Mouse (Mus musculus) heart, embryonic 10.5 days (tissue): ENCODE measurements around the gene Syt16. TPM values are rescaled to one million over a fixed set of nuclear protein-coding genes. Genes with fewer than 3 reads are reported as not detected.

Source experiments
- DNase-seq: peaks from one replicate; pipeline ENCODE4 v3.0.0-alpha.2; 2017; ENCODE audit warnings: low spot score
- H3K27ac ChIP-seq: fragments of 300-500 bp; sonication (generic); 2 replicates; pipeline ENCODE4 v1.5.1; 2016; ENCODE audit warnings: mild to moderate bottlenecking
- H3K27me3 ChIP-seq: fragments of 300-500 bp; sonication (generic); 2 replicates; pipeline ENCODE4 v1.6.1; 2016; ENCODE audit warnings: mild to moderate bottlenecking; ENCODE audit not compliant: poor library complexity, insufficient read depth, severe bottlenecking
- H3K36me3 ChIP-seq: fragments of 300-500 bp; sonication (generic); 2 replicates; pipeline ENCODE4 v1.6.1; 2016; ENCODE audit warnings: mild to moderate bottlenecking, moderate library complexity
- H3K4me1 ChIP-seq: fragments of 300-500 bp; sonication (generic); 2 replicates; pipeline ENCODE4 v1.6.1; 2016; ENCODE audit warnings: mild to moderate bottlenecking
- H3K4me3 ChIP-seq: fragments of 300-500 bp; sonication (generic); 2 replicates; pipeline ENCODE4 v1.5.1; 2016; ENCODE audit warnings: mild to moderate bottlenecking, moderate library complexity
- H3K9me3 ChIP-seq: fragments of 300-500 bp; sonication (generic); 2 replicates; pipeline ENCODE4 v1.6.1; 2016; ENCODE audit warnings: mild to moderate bottlenecking, moderate library complexity
- WGBS: fragments of 180-500 bp; shearing (Covaris S2); methylation state at CpG from one replicate; pipeline ENCODE4 v1.1.7; 2016; 5-methylcytosine and 5-hydroxymethylcytosine counted together
- polyA plus RNA-seq: library from polyadenylated mRNA; unstranded; fragments of >200 nt; fragmentation: Nextera tagmentation; extraction: Ambion mirVana; gene quantifications from 2 replicates; pipeline ENCODE4 v1.2.1, GENCODE M21; 2016

Gene Syt16
- polyA plus RNA-seq, 1 experiment from 2014 or later: 0.33 TPM

DNA sequence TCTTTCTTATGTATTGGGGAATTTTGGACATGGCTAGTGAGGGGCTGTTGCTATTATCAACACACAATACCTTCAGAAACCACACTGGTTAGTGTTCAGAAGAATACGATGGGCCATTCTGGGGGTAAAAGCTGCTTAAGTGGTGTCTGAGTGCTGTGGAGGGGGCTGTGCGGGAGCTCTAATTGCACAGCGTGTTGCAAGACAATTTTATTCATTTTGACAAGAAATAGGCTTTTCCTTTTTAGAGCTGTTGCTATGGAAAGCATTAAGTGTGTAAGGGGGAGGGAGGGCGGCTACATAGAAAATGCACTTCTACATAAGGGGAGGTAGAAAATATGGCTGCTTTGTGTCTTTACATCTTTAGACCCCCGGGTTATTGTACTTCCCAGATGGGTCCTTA is 25.8 kb downstream of the Syt16 start:
- H3K4me1 ChIP-seq: no peaks in the 10 kb centered on the region
- no peaks in the 10 kb centered on the region for H3K27me3 ChIP-seq
- no peak overlapping the region for H3K27ac ChIP-seq
- H3K36me3 ChIP-seq: no peaks in the 10 kb centered on the region
- no peaks in the 10 kb centered on the region for H3K9me3 ChIP-seq
- WGBS: 86% methylated on average over 5 of the region's 5 CpGs
- no peak overlapping the region for H3K4me3 ChIP-seq
- DNase-seq: no peak

DNA sequence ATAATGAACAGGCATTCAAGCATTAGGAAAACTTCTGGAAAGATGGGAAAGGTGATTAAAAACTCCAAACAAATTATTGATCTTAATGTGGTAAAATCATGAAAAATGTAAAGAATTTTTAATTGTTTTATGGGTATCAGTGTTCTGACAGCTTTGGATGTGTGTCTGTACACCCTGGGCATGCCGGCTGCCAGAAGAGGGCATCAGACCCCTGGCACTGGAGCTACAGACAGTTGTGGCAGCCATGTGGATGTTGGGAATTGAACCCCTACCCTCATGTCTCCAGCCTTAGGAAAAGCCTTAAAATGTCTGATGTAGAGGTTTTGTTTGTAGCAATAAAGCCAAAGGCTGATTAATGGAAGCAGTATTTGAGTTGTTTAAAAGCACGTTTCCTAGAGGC is 27.5 kb downstream of the Syt16 start:
- no peak overlapping the region for H3K27ac ChIP-seq
- H3K9me3 ChIP-seq: no peaks in the 10 kb centered on the region
- no peak overlapping the region for H3K4me3 ChIP-seq
- no peaks in the 10 kb centered on the region for H3K36me3 ChIP-seq
- no peaks in the 10 kb centered on the region for H3K27me3 ChIP-seq
- no peaks in the 10 kb centered on the region for H3K4me1 ChIP-seq
- no peak for DNase-seq
- 86% methylated on average over 2 of the region's 2 CpGs for WGBS

DNA sequence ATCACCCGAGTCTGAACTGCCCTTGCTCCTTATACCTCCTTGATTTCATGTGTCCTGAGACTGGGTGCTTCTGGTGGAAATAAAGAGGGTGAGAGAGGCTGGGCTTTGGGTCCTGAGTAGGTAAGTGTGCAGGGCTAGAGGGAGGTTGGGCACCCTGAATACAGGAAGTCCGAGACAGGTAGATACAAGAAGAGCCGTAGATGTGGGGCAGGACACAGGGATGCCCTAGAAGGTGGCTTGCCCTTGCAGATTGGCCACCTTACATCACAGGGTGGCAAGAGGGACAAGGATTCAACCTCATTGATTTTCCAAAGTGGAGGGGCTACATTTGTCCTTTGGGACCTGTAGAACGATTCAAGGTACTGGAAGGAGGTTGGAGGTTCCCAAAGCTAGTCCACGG is 45.8 kb downstream of the Syt16 start:
- no peaks in the 10 kb centered on the region for H3K9me3 ChIP-seq
- no peaks in the 10 kb centered on the region for H3K27me3 ChIP-seq
- H3K4me3 ChIP-seq: no peak overlapping the region
- no peak overlapping the region for H3K27ac ChIP-seq
- no peaks in the 10 kb centered on the region for H3K4me1 ChIP-seq
- no peak for DNase-seq
- no peaks in the 10 kb centered on the region for H3K36me3 ChIP-seq
- 77% methylated on average over 5 of the region's 5 CpGs for WGBS

DNA sequence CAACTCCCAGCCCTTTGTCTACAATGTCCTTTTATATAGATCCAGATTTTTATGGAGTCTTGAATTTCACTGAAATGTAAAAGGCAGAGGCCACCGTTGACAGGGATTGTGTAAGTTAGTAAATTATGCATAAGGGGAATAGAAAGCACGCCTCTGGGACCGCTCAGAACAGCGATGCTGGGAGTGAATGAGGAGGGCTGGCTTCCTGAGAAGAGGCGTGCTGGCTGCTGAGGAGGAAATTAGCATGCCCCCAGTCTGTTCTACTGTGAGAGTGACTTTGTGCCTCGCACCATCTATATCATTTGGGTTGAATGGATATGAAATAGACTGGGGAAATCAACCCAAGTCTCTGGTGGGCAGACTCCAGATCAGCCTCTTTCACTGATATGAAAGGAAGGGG is 46.3 kb downstream of the Syt16 start:
- WGBS: 67% methylated on average over 6 of the region's 6 CpGs
- H3K27me3 ChIP-seq: no peaks in the 10 kb centered on the region
- DNase-seq: no peak
- H3K4me3 ChIP-seq: no peak overlapping the region
- no peak overlapping the region for H3K27ac ChIP-seq
- no peaks in the 10 kb centered on the region for H3K9me3 ChIP-seq
- H3K4me1 ChIP-seq: no peaks in the 10 kb centered on the region
- H3K36me3 ChIP-seq: no peaks in the 10 kb centered on the region

DNA sequence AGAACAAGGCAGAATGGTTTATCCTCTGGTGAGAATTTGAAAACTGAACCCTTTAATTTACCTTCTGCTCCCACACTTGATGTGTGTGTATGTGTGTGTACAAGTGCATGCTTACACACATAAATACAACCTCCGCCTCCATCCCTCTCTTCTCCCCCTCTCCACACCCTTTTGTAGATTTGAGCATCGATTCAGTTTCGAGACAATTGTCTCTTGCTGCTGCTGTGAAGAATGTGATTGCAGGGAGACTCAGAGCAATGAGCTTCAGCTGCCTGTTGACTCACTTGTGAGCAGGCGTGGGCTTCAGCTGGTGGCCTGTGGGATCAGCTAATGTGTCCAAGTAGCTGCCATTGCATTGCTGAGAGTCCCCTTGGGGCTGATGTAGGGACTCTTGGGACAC is 46.8 kb downstream of the Syt16 start:
- no peak overlapping the region for H3K27ac ChIP-seq
- no peaks in the 10 kb centered on the region for H3K27me3 ChIP-seq
- no peaks in the 10 kb centered on the region for H3K9me3 ChIP-seq
- H3K4me1 ChIP-seq: no peaks in the 10 kb centered on the region
- no peaks in the 10 kb centered on the region for H3K36me3 ChIP-seq
- no peak for DNase-seq
- WGBS: 86% methylated on average over 4 of the region's 4 CpGs
- no peak overlapping the region for H3K4me3 ChIP-seq

DNA sequence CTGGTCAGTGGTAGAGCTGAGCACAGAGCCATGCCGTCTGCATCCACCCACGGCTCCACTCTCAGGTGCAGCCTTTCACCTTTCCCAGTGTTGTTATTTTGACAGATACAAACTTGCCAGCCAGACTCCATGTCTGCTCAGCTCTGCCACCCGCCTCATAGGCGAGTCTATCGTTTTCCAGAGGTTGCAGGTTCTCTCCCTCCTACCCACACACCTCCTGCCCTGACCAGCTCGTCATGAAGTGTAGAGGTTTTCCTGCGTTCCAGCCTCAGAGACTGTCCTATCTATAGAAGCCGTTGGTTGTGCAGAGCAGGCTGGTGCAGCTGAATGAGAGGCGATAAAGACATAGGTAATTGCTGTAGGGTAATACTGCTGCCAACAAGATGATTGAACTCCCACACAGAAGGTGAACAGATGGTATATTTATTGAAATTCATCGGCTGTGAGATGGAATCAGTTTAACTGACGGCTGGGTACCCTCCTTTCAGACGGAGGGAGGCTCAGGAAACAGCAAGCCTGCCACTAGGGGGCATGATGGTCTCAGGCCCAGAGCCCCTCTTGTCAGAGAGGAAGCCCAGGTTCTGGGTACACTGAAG is 58.0 kb downstream of the Syt16 start:
- WGBS: 50% methylated on average over 12 of the region's 12 CpGs
- no peaks in the 10 kb centered on the region for H3K27me3 ChIP-seq
- no peaks in the 10 kb centered on the region for H3K36me3 ChIP-seq
- no peak overlapping the region for H3K27ac ChIP-seq
- H3K4me3 ChIP-seq: no peak overlapping the region
- DNase-seq: no peak
- H3K4me1 ChIP-seq: 0 out of 2 replicates have a peak, but pooled peaks cover 3% of the 10 kb centered on the region
- H3K9me3 ChIP-seq: no peaks in the 10 kb centered on the region

DNA sequence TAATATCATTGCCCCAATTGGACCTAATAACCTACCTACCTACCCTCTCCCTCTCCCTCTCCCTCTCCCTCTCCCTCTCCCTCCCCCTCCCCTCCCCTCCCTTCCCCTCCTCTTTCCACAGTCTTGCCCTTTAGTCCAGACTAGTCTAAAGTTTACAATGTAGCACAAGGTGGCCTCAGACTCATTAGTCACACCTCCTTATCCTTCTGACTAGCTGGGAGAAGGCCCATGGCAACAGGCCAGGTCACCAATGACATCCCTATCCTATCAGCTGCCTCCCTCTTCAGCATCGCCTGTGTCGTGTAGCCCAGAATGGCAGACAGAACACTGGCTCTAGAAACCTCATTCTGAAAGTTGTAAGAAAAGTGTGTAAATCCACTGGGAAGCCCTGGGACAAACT is 58.7 kb downstream of the Syt16 start:
- H3K36me3 ChIP-seq: no peaks in the 10 kb centered on the region
- DNase-seq: no peak
- no peak overlapping the region for H3K27ac ChIP-seq
- H3K27me3 ChIP-seq: no peaks in the 10 kb centered on the region
- no peak overlapping the region for H3K4me3 ChIP-seq
- no peaks in the 10 kb centered on the region for H3K9me3 ChIP-seq
- 0 out of 2 replicates have a peak, but pooled peaks cover 3% of the 10 kb centered on the region for H3K4me1 ChIP-seq
- 39% methylated on average over 2 of the region's 2 CpGs for WGBS

DNA sequence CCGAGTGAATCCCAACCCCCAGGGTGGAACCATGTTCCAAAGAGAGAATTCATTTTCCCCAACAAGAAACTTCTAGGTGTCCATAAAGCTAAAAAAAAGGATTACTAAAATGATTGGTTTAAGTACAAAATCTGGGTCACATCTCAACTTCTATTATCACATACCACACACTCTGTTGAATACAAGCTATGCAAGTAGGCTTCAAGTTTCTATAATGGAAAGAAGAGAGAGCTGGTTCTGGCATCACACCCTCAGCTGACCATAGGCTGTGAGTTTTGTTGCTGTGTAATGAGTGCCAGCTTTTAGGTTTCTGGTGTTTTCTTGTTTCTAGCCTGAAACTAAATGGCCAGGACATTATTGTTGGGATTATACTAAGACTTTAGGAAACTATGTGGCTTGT is 65.1 kb downstream of the Syt16 start:
- 84% methylated on average over 1 of the region's 1 CpGs for WGBS
- Histone ChIP-seq H3K4me3 (no peak overlapping the region), H3K27ac (no peak overlapping the region)

DNA sequence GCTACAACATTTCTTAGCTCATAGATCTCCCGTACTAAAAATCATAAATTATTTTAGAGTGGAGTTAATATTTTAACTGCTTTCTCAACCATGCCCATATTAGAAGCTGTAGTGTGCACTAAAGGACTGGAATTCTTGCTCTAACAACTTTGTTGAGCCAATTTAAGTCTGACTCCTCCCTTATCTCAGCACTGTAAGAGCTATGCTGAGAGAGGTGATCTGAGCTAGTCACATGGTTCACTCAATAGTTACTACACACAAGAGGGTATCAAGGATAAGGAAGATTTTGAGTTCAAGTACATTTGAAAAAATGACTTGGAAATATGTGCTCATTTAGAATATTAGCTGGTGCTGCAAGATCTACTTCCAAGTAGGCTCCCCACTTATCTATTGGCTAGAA is 71.5 kb downstream of the Syt16 start:
- H3K4me3 ChIP-seq: no peak overlapping the region
- DNase-seq: no peak
- H3K9me3 ChIP-seq: no peaks in the 10 kb centered on the region
- no peaks in the 10 kb centered on the region for H3K36me3 ChIP-seq
- no peaks in the 10 kb centered on the region for H3K27me3 ChIP-seq
- no peaks in the 10 kb centered on the region for H3K4me1 ChIP-seq
- no peak overlapping the region for H3K27ac ChIP-seq
- 81% methylated on average over 1 of the region's 1 CpGs for whole genome bisulfite sequencing

More for the DNA sequence above, 65.1 kb downstream of the Syt16 start:
- no peaks in the 10 kb centered on the region for H3K27me3 ChIP-seq
- no peaks in the 10 kb centered on the region for H3K36me3 ChIP-seq
- no peaks in the 10 kb centered on the region for H3K9me3 ChIP-seq
- H3K4me1 ChIP-seq: no peaks in the 10 kb centered on the region
- no peak for DNase-seq

DNA sequence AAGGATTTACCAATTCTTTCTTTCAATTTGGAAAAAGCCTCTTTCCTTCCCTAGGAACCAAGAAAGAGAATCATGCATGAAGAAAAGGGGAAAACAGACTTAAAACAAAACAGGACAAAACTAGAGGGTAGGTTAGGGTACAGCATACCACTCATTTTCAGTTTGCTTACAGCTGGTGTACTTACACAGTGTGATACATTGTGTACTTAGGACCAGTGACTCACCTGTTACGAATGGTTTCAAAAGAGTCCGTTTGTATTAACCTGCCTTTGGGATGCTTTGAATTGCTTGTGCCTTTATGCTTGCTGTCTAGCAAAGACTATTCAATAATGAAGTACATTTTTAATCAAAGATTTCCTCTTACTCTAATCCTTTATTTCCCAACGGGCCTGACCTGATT is 78.1 kb downstream of the Syt16 start:
- DNase-seq: no peak
- Histone ChIP-seq H3K9me3 (no peaks in the 10 kb centered on the region), H3K4me1 (no peaks in the 10 kb centered on the region), H3K36me3 (no peaks in the 10 kb centered on the region), H3K27me3 (no peaks in the 10 kb centered on the region), H3K4me3 (no peak overlapping the region), H3K27ac (no peak overlapping the region)
- 89% methylated on average over 3 of the region's 3 CpGs for whole genome bisulfite sequencing

DNA sequence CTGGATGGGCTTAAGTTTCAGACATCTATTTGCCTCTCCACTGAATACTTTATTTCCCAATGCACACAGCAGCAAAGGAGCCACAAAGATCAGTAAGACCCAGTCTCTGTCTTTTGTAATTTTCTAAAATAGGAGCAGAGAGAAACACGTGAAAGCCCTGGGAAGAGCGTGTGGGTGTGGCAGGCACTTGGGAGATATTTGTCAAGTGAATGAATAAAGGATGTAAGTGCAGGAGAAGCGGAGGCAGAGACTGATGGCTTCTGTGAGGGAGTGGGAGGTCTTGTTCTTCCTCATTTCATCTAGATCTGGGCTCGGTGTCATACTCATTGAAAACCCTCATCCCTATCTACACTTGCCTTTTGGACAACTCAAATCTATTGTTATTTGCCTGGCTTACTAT is 78.6 kb downstream of the Syt16 start:
- no peaks in the 10 kb centered on the region for H3K36me3 ChIP-seq
- H3K9me3 ChIP-seq: no peaks in the 10 kb centered on the region
- H3K27ac ChIP-seq: no peak overlapping the region
- no peaks in the 10 kb centered on the region for H3K27me3 ChIP-seq
- H3K4me1 ChIP-seq: no peaks in the 10 kb centered on the region
- H3K4me3 ChIP-seq: no peak overlapping the region
- WGBS: 69% methylated on average over 4 of the region's 4 CpGs
- no peak for DNase-seq

DNA sequence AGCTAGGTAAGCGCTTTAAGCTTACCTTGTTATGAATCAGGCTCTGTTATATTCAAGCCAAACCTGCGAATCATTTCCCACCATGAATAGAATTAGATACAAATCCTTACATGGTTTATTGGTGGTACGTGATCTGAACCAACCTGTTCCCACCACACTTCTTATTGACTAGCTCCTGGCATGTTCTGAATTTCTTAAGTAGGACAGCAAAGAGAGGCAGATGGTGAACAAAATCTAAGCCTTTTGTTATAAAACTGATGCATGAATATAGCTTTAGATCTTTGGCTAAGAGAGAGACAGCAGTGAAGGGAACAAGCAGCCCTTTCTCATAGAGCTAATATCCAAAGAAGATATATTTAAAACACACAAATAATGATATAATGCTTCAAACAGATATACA is 83.7 kb downstream of the Syt16 start:
- no peaks in the 10 kb centered on the region for H3K4me1 ChIP-seq
- H3K9me3 ChIP-seq: no peaks in the 10 kb centered on the region
- no peak for DNase-seq
- no peaks in the 10 kb centered on the region for H3K27me3 ChIP-seq
- H3K27ac ChIP-seq: no peak overlapping the region
- WGBS: 80% methylated on average over 3 of the region's 3 CpGs
- no peaks in the 10 kb centered on the region for H3K36me3 ChIP-seq
- no peak overlapping the region for H3K4me3 ChIP-seq

DNA sequence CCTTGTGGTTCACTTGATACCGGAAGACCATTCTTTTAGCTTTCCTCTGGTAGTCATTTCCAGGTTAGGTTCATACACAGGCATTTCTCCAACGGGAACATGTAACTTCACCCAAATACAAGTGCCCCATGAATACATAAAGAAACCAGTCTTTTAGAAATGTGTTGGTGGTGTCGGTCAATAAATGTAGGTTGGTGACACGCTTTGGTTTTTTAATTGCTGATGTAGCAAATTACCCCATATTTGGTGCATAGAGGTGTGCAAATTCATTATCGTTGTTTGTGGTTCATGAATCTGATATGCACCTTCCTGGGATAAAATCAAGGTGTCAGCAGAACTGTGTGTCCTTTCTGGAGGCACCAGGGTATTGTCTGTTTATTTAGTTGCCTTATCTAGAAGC is 86.9 kb downstream of the Syt16 start:
- no peaks in the 10 kb centered on the region for H3K27me3 ChIP-seq
- DNase-seq: no peak
- no peaks in the 10 kb centered on the region for H3K9me3 ChIP-seq
- WGBS: 82% methylated on average over 5 of the region's 5 CpGs
- H3K4me1 ChIP-seq: no peaks in the 10 kb centered on the region
- H3K36me3 ChIP-seq: no peaks in the 10 kb centered on the region
- H3K4me3 ChIP-seq: no peak overlapping the region
- H3K27ac ChIP-seq: no peak overlapping the region

DNA sequence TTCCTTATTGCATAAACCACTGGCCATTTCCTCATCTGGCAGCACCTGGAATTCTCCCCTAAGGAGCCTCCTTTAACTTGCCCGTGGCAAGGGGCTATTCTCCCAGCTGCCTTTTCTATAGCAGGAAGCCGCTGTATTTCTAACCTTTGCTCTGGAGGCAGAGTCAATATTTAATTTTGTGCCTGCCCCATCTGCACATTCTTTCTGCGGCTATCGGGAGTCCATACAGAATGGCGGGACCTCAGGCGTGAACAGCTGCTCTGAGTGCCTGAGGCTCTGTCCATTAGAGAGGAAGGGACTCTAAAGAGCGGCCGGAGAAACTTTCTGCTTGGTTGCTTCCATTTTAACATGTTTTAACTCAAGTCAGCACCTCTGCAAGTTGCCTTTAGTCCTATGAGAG is 89.6 kb downstream of the Syt16 start:
- Histone ChIP-seq H3K36me3 (no peaks in the 10 kb centered on the region), H3K9me3 (no peaks in the 10 kb centered on the region), H3K4me1 (no peaks in the 10 kb centered on the region), H3K27ac (no peak overlapping the region), H3K27me3 (no peaks in the 10 kb centered on the region), H3K4me3 (no peak overlapping the region)
- DNase-seq: no peak
- 86% methylated on average over 8 of the region's 8 CpGs for WGBS
